Mouse (Mus musculus) megakaryocyte, embryonic 14.5 days (primary cell): ENCODE measurements around the gene Dixdc1.
"Not testable (repeated sequence)": the region's sequence is repeated elsewhere in the genome, so short reads cannot be mapped to it uniquely, and the experiment has no call there.

ENCODE experiments used
- FLI1 ChIP-seq: IDR thresholded peaks from 2 replicates; pipeline ENCODE4 v1.6.1; 2012; ENCODE audit warnings: low read length, inconsistent platforms, mixed read lengths
- GATA1 ChIP-seq: IDR thresholded peaks from 3 replicates; pipeline ENCODE4 v1.6.1; 2012; ENCODE audit warnings: mixed read lengths, low read length, inconsistent platforms, borderline replicate concordance

- TF ChIP-seq GATA1, FLI1: not testable (repeated sequence)
Measured at GRCm38 (mm10) chr9:50630903-50631302, 108.4 kb downstream of the Dixdc1 start.
